Mouse (Mus musculus): Measurements from ENCODE around the gene Ppp1r12a.
A peak's percentile ranks its signal among the peaks of the same experiment; 100 is the strongest.

The Ppp1r12a gene

DNA sequence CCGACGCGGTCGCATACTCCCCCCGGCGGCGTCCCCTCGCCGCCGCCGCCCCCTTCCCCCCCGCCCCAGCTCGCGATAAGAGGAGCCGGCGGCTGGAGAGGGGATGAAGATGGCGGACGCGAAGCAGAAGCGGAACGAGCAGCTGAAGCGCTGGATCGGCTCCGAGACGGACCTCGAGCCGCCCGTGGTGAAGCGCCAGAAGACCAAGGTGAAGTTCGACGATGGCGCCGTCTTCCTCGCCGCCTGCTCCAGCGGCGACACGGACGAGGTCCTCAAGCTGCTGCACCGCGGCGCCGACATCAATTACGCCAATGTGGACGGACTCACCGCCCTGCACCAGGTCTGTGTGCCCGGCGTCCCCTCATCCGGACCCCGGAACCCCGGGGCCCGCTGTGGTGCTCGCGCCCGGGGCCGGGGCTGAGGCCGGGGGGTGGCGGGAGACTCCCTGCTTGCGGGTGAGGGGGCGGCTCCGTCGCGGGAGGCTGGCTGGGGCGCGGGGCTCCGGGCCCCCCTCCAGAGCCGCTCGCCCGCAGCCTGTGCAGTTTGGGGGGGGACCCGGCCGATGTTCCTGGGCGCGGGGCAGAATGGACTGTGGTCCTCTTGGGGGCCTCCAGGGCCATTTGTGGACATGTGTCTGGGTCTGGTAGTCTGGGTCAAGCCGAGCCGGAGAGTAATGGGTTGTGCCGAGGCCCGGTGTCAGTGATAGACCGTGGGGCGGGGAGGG lies 466 bp downstream of the Ppp1r12a start:
- peak in 1 of 2 experiments; percentile 73 for DNase-seq

DNA sequence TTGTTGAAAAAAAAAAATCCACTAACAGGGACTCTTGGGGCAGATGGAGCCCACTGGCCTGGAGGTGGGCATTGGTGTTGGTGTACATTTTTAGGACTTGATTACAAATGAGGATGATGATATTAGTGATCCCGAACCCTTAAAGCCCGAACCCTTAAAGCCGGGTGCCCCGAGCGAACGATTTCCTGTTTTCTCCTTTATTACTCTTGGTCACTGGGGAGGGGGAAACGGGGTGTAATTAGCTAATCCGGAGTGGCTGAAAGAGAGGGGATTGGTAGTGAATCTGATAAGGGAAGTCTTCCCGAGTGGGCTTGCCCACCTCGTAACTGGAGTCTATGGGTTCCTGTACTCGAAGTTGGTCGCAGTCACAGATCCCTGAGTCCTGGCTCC lies 1.0 kb downstream of the Ppp1r12a start:
- DNase-seq = peak in 1 of 2 experiments; percentile 9

DNA sequence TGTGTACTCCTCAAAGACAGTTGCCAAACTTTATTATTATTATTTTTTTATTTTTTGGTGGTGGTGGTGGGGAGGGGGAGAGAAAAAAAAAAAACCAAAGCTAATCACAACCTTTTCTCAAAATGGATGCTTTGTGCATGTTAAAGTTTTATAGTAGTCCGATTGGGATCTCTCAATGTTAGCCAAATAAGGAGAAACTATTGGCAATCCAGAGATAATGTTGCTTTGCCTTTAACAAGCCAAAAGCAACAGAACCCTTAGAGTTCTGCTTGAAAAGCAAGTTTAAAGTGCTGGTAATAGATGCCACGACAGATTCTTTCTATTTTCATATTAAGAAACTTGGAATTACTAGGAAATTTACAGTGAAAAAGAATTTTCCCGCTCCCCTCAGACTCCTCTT lies 1.5 kb downstream of the Ppp1r12a start:
- no peak for DNase-seq

DNA sequence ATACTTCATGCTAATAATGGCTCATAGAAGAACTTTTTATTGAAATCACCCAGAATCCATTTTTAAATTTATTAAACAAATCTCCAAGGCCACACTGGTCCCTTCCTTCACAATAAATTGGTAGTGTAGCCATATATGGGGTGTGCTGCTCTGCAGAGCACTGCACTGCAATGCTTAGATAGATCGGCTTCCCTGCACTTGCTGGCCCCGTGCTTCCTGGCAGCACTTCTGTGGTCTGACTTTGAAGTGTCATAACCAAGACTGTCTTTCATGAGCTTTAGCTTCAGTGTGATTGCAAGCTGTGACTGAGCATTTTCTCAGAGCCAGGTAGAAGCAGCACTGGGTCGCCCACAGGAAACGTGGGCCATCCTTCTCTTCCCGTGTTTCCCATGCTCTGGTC lies 5.8 kb downstream of the Ppp1r12a start:
- peak; percentile 56 to 68 for DNase-seq

DNA sequence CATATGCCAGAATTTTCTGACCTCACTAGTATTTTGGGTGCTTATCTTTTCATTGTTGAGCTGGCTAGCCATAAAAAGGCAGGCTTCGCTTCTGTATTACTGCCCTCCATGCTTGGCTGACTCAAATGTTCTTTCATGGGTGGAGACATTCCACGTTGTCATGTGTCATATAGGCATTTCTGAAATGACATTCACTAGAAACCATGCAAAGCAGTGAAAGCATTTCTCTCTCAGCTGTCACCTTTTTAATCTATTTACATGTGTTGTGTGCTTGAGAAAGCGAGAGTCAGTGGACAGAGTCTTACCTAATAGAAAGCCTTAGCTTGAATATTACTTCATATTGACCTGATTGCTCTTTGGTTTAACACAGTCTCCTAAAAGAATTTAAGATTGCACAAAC lies 8.8 kb downstream of the Ppp1r12a start:
- DNase-seq = no peak

DNA sequence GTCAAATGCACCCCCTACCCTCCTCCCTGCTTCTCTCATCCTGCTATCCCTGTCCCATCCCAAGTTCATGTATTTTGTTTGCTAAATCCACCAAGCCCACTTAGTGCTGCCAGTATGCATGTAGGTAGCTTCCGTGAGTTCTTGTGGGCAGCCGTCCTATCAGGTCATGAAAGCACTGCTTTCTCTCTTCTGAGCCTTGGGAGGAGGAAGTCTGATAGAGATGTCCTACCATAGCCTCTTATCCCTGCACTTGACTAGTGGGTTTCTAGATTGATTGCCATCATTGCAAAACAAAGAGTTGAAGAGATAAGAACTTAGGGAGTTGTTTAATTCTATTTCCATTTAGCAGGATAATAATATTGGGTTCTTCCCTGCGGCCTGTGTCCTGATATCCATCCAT lies 9.6 kb downstream of the Ppp1r12a start:
- DNase-seq = no peak

DNA sequence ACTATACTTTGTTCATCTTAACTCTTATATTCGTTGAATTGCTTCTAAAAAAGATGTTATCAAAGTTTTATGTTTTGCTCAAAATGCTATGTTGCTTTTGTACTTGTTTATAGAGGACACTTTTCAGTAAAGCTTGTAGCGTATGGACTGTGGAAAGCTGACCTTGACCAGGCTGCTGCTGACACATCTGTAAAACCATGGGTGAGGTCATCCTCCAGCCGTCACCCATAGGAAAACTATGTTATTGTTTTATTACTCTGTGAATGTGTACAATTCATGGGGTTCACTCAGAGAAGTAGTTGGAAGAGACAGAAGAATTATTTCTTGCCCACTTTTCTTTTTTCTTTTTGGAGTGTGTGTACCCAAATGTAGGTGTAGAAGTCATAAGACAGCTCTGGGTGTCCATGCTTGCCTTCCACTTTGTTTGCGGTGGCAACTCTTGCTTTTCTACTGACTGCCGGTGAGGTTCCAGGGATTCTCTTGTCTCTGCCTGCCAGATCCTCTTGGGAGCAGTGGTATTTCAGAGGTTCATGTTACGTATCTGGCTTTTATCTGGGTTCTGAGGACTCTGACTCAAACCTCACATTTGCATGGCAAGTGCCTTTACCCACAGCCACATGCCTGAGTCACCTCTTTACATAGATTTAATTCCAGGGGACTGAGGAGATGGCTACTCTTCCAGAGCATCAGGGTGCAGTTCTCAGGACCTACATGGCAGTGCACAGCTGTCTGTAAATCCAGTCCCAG lies 11.0 kb downstream of the Ppp1r12a start:
- DNase-seq = no peak

DNA sequence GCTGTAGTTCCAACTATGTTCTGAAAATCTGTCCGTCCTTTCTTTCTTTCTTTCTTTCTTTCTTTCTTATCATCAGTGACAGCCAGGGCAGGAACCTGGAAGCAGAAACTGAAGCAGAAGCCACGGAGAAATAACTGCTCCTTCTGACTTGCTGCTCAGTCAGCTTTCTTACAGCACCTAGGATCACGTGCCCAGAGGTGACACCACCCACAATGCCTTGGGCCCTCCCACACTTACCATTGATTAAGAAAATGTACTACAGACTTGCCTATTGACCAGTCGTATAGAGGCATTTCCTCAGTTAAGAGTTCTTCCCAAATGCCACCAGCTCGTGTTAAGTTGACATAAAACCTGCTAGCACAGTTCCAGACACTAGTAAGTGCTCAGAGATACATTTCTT lies 12.1 kb downstream of the Ppp1r12a start:
- DNase-seq = no peak

DNA sequence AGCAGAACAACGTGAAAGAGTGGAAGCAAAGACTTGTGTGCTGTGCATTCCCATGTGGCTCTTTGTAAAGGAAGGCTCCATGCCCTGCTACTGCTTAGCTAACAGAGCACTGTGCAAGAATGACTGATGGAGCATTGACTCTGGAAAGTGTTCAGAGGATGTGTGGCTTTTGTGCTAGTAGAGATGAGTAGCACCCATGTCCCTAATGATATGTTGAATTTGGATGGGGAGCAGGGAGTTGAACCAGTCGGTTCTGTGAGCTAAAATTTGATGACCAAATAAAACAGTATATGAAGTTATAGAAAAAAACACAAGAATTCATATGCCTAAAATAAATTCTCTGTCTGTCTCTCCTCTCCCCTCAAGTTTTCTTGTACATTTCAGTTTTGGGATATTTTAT lies 13.9 kb downstream of the Ppp1r12a start:
- DNase-seq = no peak

DNA sequence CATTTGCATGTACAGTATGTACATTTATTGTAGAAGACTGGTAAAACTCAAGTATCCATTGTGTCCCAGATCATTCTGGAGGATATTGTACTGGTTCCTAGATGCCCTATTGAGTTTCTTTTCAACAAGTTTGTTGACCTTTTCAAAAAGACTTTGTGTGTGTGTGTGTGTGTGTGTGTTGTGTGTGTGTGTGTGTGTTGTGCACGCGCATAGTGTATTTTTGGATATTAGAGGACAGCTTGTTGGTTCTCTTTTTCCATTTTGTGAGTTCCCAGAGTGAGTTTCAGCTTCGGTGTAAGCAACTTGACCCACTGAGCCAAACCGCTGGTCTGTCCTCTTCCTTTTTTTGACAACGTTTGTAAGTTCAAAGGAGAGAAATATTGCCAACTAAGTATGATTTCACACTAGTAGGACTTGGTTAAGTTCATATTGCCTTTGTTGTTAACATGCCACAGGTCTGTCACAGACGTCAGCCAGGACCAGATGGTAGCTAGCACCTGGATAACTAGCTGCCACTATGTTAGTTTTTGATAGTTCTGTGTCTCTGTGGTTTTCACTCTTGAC lies 16.4 kb downstream of the Ppp1r12a start:
- DNase-seq = no peak

DNA sequence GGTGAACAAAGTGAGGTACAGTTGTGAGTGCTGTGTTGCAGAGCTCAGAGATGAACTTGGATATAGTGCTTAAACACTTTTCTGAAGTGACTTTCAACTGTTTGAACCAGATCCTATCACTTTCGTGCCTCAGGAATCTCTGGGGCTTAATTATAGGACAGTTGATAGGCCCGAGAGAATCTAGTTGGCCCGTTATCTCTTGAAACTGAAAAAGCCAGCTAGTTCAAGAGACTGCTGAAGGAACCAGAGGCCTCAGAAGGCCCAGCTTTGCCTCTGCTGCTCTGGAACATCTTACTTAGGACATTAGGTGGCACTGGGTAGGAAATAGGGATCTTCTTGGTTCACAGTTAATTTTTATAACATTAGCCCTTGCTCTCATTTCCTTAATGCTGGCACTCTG lies 17.4 kb downstream of the Ppp1r12a start:
- no peak for DNase-seq

DNA sequence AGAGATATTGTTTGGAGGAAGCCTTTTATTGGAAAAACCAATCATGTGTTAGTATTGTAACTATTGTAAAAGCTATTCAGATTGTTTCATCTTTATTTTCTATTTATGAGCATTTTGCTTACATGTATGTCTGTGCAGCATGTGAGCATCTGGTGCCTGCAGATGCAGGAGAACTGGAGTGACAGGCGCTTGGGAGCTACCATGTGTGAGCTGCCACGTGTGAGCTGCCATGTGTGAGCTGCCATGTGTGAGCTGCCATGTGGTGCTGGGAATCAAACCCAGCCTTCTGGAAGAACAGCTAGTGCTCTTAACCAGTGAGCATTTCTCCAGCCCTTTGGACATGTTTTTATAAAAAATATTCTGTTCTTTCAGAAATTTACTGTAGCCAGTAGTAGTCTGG lies 18.3 kb downstream of the Ppp1r12a start:
- DNase-seq = no peak

DNA sequence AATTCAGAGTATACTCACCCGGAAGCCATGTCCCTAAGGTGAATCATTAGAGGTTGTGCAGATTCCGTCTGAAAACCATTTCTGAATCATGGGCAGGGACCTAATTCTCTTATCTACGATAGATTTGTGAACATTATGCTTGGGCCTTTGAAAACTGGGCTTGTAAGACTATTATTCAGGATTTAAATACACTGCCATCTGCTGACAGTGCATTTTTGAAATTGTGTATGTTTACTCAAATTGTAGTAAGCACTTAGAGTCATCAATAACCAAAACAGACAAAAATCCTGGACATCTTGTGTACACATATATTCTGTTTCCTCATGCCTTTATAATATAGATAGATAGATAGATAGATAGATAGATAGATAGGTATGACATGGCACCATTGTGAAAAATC lies 19.9 kb downstream of the Ppp1r12a start:
- DNase-seq = no peak

DNA sequence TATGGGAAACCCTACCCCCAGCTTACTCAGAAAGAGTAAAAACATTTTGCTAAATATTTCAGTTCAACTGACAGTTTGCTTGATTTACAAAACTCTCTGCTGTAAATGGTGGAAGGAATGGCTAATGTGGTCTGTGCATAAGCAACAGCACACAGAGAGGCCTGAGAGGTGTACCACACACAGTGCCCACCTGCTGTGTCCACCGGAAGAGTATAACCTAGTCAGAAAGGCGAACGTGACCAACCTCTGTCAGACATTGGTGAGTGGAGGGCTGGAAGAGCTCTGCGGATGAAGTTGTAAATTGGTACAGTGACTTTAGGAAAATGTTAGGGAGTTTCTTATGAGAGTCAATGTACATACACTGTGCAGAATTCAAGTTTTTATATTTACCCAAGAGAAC lies 20.4 kb downstream of the Ppp1r12a start:
- no peak for DNase-seq

DNA sequence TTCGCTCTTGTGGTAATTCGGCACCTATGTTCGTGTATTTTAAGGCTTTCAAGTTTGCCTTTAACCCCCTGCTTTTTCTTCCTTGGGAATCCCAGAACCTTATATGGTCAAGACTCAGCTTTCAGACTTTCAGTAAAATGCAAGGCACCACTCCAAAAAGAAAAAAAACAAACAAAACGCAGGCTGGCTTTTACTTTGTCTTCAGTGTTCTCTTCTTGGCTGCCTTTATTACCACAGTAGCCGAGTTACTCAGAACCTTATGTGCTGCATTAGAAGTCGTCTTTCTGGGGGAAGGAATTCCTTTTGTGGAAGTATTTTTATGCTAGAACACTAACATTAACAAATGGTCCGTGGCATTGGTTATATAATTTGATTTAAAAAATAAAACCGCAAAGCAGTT lies 22.8 kb downstream of the Ppp1r12a start:
- no peak for DNase-seq

DNA sequence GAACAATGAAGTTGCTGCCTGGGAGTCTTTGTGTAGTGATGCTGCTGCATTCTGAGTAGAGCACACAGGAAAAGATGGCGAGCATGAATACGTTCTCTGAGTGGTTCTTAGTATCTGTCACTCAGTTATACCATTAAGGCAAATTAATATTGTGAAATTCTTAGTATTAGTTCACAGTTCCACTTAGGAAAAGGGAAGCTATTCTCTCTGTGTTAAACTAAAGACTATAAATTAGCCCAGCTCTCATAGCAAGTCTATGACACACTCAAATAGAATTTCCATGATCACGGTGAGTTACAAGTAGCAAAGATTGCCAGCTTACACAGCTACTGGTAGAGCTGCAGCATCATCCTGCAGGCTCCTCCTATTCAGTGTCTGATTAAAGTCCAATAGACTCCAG lies 23.3 kb downstream of the Ppp1r12a start:
- DNase-seq = no peak

DNA sequence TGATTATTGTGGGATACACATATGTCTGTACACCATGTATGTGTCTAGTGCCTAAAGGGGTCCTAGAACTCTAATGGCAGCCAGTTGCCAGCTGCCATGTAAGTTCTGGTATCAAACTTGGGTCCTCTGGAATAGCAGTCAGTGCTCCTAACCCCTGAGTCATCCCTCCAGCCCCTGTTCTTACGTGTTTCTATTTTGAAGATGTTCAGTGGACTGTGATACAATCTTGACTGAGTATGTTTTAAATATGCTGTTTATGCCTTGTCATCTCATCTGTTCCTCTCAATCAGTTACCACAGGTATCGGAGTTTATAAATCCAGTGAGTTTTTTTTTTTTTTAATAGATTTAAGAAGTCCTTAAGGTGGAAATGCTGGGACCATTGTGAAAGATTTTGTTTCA lies 27.3 kb downstream of the Ppp1r12a start:
- DNase-seq = no peak

DNA sequence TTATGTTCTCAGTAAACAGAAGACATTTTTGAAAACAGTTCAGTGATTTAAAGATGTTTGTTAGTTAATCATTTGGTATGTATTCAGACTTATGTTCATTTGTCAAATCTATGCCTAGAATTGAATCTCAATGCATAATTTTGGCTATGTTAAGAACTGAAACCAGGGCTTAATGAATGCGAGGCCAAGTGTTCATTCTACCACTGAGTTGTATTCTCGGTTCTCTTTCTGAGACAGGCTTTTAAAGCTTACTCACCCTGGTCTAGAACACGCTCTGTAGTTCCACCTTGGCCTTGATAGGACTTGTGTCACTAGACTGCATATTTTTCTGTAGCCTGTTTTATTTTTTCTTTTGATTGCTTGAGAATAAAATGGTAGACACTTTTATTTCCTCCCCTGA lies 28.0 kb downstream of the Ppp1r12a start:
- DNase-seq = no peak

DNA sequence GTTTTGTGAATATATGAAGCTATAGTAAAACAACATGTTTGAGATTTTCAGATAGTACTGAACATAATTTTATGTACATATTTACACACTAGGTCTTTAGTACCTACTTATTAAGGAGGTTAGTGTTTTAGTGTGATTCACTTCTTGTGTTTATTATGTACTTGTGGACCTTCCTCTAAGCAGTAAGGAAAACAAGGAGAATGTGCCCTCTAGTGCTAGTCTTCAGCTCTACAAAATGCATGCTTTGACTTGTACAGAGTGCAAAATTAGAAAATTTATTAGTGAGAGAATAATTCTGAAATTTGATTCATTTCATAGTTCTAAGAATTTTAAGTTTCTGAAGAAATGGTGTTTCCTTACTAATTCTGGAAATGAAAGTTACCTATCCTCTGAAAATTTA lies 28.6 kb downstream of the Ppp1r12a start:
- no peak for DNase-seq

DNA sequence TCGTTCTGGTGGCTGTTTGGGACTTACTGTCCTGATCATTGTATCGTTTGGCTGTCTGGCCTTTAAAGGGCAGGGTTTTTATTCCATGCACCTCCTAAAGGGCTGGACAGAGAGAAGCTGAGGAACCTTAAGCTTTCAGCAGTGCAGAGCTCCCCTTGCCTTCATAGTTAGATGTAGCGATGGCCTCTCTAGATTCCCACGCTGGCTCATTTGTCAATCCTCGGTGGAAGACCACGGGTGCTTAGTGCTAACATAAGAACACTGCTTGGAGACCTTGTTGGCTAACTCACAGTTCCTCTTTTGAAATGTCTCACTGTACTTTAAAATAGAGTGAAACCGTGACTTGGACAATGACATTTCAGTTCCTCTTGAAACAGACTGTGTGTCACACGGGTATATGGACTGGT lies 29.4 kb downstream of the Ppp1r12a start:
- DNase-seq = no peak

DNA sequence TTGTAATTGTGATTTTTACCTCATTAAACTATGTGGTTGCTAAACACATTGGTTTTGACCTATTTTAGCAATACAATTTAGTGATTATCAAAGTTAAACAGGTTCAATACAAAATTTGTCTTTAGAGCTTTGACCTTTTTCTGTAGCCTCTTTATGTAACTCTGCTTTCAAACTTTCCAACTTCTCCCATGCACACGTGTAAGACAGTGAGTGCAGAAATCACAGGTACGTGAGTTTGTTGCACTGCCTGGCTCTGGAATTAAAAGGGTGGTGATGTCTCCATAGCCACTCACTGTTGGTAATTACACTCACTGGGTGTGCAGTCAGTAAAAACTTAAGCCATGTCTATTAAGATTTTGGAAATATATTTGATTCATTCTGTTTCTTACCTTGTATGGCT lies 30.3 kb downstream of the Ppp1r12a start:
- DNase-seq = no peak

DNA sequence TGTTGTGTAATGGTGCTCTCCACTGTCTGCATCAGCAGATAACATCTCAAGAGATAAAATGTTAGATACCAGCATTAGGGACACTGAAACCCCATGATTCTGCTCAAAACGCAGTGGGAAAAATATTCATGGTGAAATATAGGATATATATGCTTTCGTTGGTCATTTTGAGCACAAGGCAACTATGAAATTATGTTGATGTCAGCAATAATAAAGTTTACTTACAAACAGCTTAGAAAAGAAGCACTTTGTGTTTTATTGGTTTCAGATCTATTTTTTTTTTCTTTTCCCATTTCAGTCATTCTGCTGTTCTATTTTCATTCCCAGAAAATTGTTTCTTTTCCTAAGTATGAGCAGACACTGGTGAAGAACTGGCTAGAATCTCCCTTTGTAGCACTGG lies 34.1 kb downstream of the Ppp1r12a start:
- no peak for DNase-seq

DNA sequence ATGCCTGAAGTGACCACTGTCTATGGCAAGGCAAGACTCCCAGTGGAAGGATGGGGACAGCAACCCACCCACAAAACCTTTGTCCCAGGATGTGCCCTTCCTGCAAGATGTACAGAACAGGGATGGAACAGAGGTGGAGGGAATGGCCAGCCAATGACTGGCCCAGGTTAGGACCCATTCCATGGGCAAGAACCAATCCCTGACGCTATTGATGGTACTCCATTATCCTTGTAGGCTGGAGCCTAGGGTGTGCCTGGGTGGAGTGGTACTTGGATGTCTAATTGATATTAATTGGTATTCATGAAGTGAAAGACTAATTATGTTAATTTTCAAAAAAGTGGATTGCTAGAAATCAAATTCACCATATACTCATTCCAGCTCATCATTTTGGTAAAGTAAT lies 35.5 kb downstream of the Ppp1r12a start:
- DNase-seq = no peak

DNA sequence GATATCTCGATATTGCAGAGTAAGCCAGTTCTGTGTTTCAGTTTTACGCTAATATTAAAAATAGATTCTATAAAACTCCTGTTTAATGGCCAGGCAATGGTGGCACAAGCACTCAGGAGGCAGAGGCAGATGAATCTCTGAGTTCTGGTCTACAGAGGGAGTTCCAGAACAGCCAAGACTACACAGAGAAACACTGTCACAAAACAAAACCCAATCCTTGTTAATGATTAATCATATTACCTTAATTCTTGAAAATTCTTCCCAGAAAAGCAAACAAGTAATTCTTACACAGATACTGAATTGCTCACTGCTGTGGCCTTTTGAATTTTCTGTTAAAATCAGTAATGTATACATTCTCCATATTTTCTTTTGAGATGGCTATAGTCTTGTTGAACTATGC lies 37.0 kb downstream of the Ppp1r12a start:
- no peak for DNase-seq
